Mouse (Mus musculus) adrenal gland, postnatal 36 days (tissue): Measurements from ENCODE around the gene AF366264. TPM values are rescaled to one million over a fixed set of nuclear protein-coding genes. Genes with fewer than 3 reads are reported as not detected.
"Not testable (repeated sequence)": the region's sequence is repeated elsewhere in the genome, so short reads cannot be mapped to it uniquely, and the experiment has no call there.

Experiments used
- DNase-seq, 2 experiments: peaks; one replicate each; pipeline ENCODE4 v3.0.0; 2021; ENCODE audit warnings: mixed read lengths in 1 of 2
- long read RNA-seq, 2 experiments: library from polyadenylated mRNA; stranded (forward); transcript quantifications; one replicate each; pipeline ENCODE4 v2.0.0; 2021; ENCODE audit warnings: borderline sequencing depth in 2 of 2
- total RNA-seq, 2 experiments: library from RNA; stranded (reverse); gene quantifications; 2 replicates each; pipeline ENCODE4 v1.2.3; 2021

The AF366264 gene
- total RNA-seq = not detected
- long read RNA-seq, experiment 1 = 0 reads
- long read RNA-seq, experiment 2 = 0 reads

DNA sequence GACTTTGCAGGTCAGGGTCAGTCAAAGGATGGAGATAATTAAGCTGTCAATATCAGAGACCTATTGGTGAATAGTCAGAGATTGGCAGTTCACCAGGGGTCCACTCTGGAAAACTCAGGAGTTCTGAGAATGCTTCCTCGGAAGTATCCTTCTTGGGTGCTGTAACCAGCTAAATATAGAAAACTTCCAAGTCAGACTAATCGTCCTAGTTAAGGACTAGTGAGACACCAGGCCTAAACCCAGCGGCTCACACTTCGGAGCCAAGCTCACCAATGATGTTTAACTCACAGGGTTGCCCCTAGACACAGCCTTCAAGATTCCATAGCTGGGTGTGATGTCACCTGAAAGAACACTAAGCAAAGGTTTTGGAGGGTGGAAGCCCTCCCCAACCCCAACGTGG, at the start of gene AF366264:
Gene AF366264, minus strand, starts transcription at position 101 of the 400 bp plus-strand sequence.
- not testable (repeated sequence) for DNase-seq

DNA sequence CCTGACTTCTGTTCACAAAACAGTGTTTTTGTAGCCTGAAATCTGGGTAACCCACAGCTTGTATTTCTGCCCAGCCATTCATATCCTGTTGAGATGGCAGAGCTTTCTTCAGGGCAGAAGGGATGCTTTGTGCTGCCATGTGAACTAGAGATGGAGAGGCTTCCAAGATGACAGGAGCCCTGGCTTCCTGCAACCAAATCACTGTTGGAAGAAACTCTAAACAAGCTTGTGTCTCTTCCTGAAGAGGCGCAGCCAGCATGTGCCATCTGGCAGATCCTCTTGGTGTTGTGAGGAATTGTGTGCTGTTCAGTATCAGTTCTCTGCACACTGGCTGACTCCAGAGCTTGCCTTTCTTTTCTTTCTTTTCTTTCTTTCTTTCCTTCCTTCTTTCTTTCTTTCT, 5.1 kb upstream of the AF366264 start:
- not testable (repeated sequence) for DNase-seq

DNA sequence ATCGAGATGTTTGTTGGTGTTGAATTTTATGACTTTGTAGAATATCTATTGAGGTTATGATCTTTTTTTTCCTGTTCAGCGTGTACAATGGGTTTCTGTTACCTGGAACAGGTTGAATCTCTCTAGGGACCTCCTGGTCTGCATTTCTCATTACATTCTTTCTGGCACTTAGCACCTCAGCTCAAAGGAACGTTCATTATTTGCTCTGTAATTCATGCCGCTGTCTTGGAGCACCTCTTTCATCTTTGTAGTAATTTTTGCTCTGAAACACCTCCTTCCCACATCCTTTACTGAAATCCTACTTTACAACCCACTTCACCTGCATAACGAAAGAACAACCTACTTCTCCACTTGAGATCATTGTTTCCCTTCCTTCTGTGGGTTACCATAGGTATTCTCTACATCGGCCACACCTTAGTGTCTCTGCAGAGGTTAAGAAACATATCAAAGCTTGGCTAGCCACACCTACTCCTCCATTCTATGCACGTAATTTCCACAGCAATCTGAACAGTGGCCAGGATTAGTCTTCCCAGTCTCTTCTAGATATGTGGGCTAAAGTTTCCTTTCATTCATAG, 9.5 kb downstream of the AF366264 start:
- DNase-seq = no peak

GRCm38 (mm10) chr8:13799566-13799965, 38.6 kb downstream of the AF366264 start:
- DNase-seq = no peak

GRCm38 (mm10) chr8:13797676-13798075, 40.5 kb downstream of the AF366264 start:
- no peak for DNase-seq

DNA sequence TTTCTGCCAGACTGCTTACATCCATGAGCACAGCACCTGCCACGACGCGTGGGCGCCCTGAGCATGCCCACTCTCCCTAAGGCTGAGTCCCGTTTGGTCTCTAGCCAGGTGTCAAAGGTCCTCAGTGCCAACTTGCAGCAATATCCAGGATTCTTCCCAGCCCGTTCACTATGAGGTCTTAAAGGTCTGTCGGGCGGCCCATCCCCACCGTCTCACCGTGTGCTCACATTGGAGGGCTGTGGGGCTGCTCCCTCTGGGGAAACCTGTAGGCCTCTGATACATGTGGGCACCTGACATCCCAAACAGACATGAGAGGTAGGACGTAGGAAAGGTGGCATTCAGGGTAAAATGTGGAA, 44.5 kb downstream of the AF366264 start:
- no peak for DNase-seq

DNA sequence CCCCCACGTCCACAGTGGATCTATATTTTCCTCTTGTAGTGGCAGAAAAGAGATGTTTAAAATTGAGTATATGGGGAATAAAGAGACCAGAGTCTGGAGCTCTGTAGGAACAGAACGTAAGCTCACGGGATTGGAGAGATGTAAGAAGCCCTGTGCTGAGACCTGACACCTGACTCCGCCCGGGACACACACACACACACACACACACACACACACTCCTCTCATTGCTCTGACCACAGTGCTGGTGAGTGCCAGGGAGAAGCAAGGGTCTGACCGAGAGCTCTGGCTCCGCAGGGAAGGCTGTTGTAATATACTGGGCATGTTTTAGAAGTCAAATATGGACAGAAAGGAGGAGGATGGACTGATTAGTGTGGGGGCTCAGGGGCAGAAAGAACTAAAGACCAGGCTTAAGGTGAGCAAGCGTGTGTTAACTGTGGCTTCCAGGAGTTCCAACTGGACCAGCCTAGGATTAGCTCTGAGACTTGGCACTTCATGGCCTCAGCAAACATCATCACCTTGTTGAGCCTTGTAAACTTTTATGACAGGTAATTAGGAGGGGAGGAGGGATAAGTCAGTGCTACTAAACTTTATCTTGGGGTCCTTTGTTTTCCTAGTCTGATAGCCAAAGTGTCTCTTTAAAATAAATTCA, 45.0 kb downstream of the AF366264 start:
- DNase-seq = no peak

- DNase-seq = no peak
Observed at GRCm38 (mm10) chr8:13789606-13790005, 48.6 kb downstream of the AF366264 start.

- DNase-seq = peak; percentile 97 to 99
Observed at GRCm38 (mm10) chr8:13785764-13786299, 52.4 kb downstream of the AF366264 start.

DNA sequence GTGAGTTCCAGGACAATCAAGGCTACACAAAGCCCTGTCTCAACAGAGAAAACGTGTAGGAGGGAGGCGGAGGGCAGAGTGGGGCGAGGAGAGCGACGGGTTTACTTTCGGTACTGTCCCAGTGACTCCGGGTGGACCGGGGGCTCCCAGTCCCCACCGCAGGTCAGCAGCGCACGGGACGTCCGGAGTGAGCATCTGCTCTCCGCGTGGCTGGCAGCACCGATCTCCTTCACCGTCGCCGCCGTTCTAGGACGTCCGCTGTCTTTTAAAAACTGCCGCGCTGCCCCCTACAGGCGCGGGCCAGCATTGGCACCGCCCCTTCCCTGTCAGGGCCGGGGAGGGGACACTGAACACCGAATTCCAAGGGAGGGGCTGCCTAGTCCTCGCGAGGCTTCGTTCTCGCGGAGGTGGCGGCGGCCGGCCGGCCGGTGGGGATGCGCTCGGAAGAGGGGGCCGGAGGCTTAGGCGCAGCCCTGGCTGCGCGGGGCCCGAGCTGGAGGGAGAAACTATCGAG, 52.9 kb downstream of the AF366264 start, which contains the start of gene Upf3a:
Gene Upf3a, plus strand, starts transcription at position 366 of the 514 bp plus-strand sequence.
- peak; percentile 93 to 97 for DNase-seq

Other genes with a start within 250 kb of the AF366264 start
- gene Rasa3, start 160.8 kb downstream of the AF366264 start, total RNA-seq = 10 to 100 TPM; 34.5 to 64.0 TPM
- under 1 TPM in 1 of 2 experiments, not detected in 1; 0.20 TPM for gene Cfap97d2, start 132.5 kb downstream of the AF366264 start, total RNA-seq
- 10 to 100 TPM; 62.2 to 63.0 TPM for gene Cdc16, start 80.7 kb downstream of the AF366264 start, total RNA-seq
- gene Upf3a, start 52.8 kb downstream of the AF366264 start, total RNA-seq = 10 to 100 TPM; 30.0 to 31.3 TPM
- 10 to 100 TPM; 23.0 to 25.2 TPM for gene Champ1, start 31.3 kb upstream of the AF366264 start, total RNA-seq
- 10 to 100 TPM; 12.9 to 16.3 TPM for gene Coprs, start 51.9 kb upstream of the AF366264 start, total RNA-seq